Mouse (Mus musculus): ENCODE data around the gene Cadm1. TPM values are rescaled to one million over a fixed set of nuclear protein-coding genes. Genes with fewer than 3 reads are reported as not detected.

Gene Cadm1
- polyA plus RNA-seq, 1 experiment from 2014 or later: 41.3 TPM

DNA sequence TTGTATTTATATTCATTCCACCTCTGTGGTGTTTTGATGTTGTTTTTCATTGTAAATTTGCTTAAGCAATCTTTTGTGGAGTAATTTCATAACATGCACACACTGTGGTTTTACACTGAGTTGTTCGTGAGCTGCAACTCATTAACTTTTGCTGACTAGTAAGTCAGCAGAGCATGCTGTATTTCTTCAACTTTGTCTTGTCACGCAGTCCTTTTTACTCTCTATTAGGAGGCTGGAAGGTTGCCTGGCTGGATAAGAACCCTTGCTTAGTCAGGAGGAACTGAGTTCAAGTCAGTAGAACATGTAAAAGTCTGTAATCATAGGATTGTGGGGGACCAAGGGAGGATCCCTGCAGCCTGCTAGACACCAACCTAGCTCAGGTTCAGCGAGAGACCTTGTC lies 185.4 kb downstream of the Cadm1 start:
- Histone ChIP-seq H3K9me3 (replicated peaks; ENCODE audit: control insufficient read depth, low read length) (no peaks in the 10 kb centered on the region), H3K4me1 (ENCODE audit: control insufficient read depth, insufficient read depth, low read length) (no peaks in the 10 kb centered on the region), H3K36me3 (ENCODE audit: control insufficient read depth, insufficient read depth, low read length) (no peaks in the 10 kb centered on the region), H3K4me3 (replicated peaks; ENCODE audit: low read length) (no peak overlapping the region), H3K9ac (ENCODE audit: low read length) (no peak overlapping the region), H3K4me2 (ENCODE audit: low read depth, low read length) (no peak overlapping the region), H3K27me3 (ENCODE audit: control insufficient read depth, insufficient read depth, low read length) (no peaks in the 10 kb centered on the region), H3K27ac (ENCODE audit: low read length) (no peak overlapping the region)
- ATAC-seq (ENCODE audit: insufficient read depth, low FRiP score): no peak
- 72% methylated on average over 3 of the region's 3 CpGs for WGBS

DNA sequence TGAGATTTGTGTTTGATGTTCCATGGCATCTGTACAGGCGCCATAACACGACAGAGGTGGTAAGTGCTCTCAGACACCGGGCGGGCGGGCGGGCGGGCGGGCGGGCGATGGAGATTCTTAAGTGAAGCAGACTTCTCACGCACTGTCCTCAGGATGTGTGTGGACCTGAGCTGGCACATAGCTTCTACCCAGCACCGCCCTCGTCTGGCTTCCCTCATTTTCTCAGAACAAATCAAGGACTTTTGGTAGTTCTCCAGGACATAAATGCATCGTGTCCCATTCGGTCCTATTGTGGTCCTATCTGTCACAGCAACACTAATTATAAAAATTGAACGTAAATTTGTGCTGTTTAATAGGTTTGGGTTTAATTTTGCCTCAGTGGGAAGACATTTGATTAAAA lies 186.9 kb downstream of the Cadm1 start:
- 88% methylated on average over 16 of the region's 16 CpGs for WGBS
- Histone ChIP-seq H3K4me3 (replicated peaks; ENCODE audit: low read length) (no peak overlapping the region), H3K9ac (ENCODE audit: low read length) (no peak overlapping the region), H3K27ac (ENCODE audit: low read length) (no peak overlapping the region), H3K4me2 (ENCODE audit: low read depth, low read length) (no peak overlapping the region), H3K9me3 (replicated peaks; ENCODE audit: control insufficient read depth, low read length) (no peaks in the 10 kb centered on the region), H3K27me3 (ENCODE audit: control insufficient read depth, insufficient read depth, low read length) (no peaks in the 10 kb centered on the region), H3K4me1 (ENCODE audit: control insufficient read depth, insufficient read depth, low read length) (no peaks in the 10 kb centered on the region), H3K36me3 (ENCODE audit: control insufficient read depth, insufficient read depth, low read length) (no peaks in the 10 kb centered on the region)
- no peak for ATAC-seq (ENCODE audit: insufficient read depth, low FRiP score)

DNA sequence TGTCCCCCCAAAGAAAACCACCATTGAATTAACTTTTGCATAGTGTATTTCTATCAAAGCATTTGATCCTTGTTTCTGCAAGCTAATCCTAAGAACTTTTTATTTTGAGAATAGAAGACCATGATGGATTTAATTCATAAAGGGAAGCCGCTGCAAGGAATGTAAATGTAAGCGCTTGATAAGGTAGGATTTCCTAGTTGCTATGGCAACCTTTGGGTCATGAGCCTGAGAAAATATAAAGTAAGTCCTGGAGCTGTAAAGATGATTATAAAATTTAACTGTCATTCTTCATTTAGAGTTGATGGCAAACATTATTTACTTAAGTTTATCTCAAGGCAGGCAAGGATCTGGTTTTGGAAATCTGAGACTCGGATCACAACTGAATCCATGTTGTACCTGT lies 197.6 kb downstream of the Cadm1 start:
- no peak overlapping the region for H3K4me2 ChIP-seq (ENCODE audit: low read depth, low read length)
- H3K27me3 ChIP-seq (ENCODE audit: control insufficient read depth, insufficient read depth, low read length): no peaks in the 10 kb centered on the region
- H3K9me3 ChIP-seq (replicated peaks; ENCODE audit: control insufficient read depth, low read length): no peaks in the 10 kb centered on the region
- no peak overlapping the region for H3K9ac ChIP-seq (ENCODE audit: low read length)
- H3K4me3 ChIP-seq (replicated peaks; ENCODE audit: low read length): no peak overlapping the region
- no peak overlapping the region for H3K27ac ChIP-seq (ENCODE audit: low read length)
- WGBS: 47% methylated on average over 3 of the region's 3 CpGs
- H3K36me3 ChIP-seq (ENCODE audit: control insufficient read depth, insufficient read depth, low read length): no peaks in the 10 kb centered on the region
- no peak for ATAC-seq (ENCODE audit: insufficient read depth, low FRiP score)
- peaks cover 6% of the 10 kb centered on the region; the same call in 1 of the 2 replicates for H3K4me1 ChIP-seq (ENCODE audit: control insufficient read depth, insufficient read depth, low read length)

DNA sequence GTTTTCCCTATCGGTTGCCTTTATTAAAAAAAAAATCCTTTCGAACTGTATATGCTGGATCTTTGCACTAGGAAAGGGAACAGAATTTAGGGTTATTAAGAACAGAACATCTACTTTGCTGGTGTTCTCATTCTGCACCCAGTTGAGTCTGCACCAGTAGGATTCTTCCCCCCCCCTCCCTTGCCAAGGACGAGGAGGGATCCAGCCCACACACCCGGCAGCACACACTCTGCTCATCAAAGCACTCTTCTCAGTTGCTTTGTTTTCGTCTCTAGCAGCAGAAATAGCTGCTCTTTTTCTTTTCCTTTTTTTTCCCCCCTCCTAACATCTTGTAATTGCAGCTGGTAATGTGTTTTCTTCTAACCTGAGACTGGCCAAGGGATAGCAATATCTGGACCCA lies 198.9 kb downstream of the Cadm1 start:
- Histone ChIP-seq H3K36me3 (ENCODE audit: control insufficient read depth, insufficient read depth, low read length) (no peaks in the 10 kb centered on the region), H3K4me3 (replicated peaks; ENCODE audit: low read length) (no peak overlapping the region), H3K9ac (ENCODE audit: low read length) (no peak overlapping the region), H3K4me1 (ENCODE audit: control insufficient read depth, insufficient read depth, low read length) (0 out of 2 replicates have a peak, but pooled peaks cover 3% of the 10 kb centered on the region), H3K27me3 (ENCODE audit: control insufficient read depth, insufficient read depth, low read length) (no peaks in the 10 kb centered on the region), H3K9me3 (replicated peaks; ENCODE audit: control insufficient read depth, low read length) (no peaks in the 10 kb centered on the region), H3K4me2 (ENCODE audit: low read depth, low read length) (no peak overlapping the region), H3K27ac (ENCODE audit: low read length) (no peak overlapping the region)
- 57% methylated on average over 5 of the region's 5 CpGs for WGBS
- ATAC-seq (ENCODE audit: insufficient read depth, low FRiP score): no peak

DNA sequence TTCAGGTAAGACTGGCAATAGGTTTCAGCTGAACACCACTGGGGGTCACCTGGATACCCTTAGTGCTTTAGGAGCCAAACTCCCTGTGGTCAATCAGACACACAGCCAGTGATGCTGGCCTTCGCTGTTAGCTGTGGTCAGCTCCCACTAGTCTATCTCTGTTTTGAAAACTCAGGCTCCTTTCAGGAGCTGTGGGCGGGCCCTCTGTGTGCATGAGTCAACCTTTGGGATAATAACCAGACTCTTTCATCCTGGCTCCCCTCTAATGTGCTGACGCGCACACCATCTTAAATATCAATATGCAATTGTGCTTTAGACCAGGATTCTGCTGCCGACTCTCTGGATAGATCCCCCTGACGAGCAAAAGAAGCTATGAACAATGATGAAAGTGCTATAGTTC lies 200.3 kb downstream of the Cadm1 start:
- ATAC-seq (ENCODE audit: insufficient read depth, low FRiP score): no peak
- no peak overlapping the region for H3K27ac ChIP-seq (ENCODE audit: low read length)
- no peaks in the 10 kb centered on the region for H3K9me3 ChIP-seq (replicated peaks; ENCODE audit: control insufficient read depth, low read length)
- H3K36me3 ChIP-seq (ENCODE audit: control insufficient read depth, insufficient read depth, low read length): no peaks in the 10 kb centered on the region
- H3K4me1 ChIP-seq (ENCODE audit: control insufficient read depth, insufficient read depth, low read length): 0 out of 2 replicates have a peak, but pooled peaks cover 3% of the 10 kb centered on the region
- no peak overlapping the region for H3K4me2 ChIP-seq (ENCODE audit: low read depth, low read length)
- H3K4me3 ChIP-seq (replicated peaks; ENCODE audit: low read length): no peak overlapping the region
- 71% methylated on average over 6 of the region's 6 CpGs for WGBS
- no peak overlapping the region for H3K9ac ChIP-seq (ENCODE audit: low read length)
- H3K27me3 ChIP-seq (ENCODE audit: control insufficient read depth, insufficient read depth, low read length): no peaks in the 10 kb centered on the region

DNA sequence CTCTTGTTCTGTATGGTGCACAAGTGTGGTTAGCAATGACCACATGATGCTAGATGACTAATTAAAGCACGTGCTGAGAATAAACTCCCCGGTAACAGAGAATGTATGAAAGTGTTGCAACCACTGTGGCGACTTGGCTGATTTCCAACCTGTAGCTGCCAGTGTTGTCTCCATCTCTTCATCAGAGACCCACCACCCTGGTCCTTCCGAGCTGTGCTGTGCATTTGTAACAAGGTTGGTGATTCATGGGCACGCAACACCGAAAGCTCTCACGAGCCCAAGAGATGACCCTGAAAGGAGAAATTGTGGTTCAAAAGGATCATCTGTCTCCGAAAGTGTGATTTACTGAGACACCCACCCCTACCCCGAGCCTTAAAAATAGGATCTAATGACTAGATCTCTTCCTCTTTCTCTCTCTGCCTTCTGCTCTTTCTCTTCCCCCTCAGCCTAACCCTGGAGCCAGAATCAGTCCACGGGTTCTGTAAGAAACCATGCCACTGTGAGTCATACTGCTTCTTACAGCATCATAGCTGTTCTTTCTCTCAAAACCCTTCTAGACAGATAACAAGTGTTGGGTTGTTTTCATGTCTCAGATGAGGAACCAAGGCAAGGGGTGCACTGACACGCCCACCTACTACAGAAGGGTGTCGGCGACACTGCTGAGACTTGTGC lies 203.9 kb downstream of the Cadm1 start:
- 75% methylated on average over 13 of the region's 13 CpGs for WGBS
- Histone ChIP-seq H3K36me3 (ENCODE audit: control insufficient read depth, insufficient read depth, low read length) (no peaks in the 10 kb centered on the region), H3K4me2 (ENCODE audit: low read depth, low read length) (no peak overlapping the region), H3K27me3 (ENCODE audit: control insufficient read depth, insufficient read depth, low read length) (no peaks in the 10 kb centered on the region), H3K9ac (ENCODE audit: low read length) (no peak overlapping the region), H3K27ac (ENCODE audit: low read length) (no peak overlapping the region), H3K9me3 (replicated peaks; ENCODE audit: control insufficient read depth, low read length) (no peaks in the 10 kb centered on the region), H3K4me3 (replicated peaks; ENCODE audit: low read length) (no peak overlapping the region), H3K4me1 (ENCODE audit: control insufficient read depth, insufficient read depth, low read length) (no peaks in the 10 kb centered on the region)
- ATAC-seq (ENCODE audit: insufficient read depth, low FRiP score): no peak

DNA sequence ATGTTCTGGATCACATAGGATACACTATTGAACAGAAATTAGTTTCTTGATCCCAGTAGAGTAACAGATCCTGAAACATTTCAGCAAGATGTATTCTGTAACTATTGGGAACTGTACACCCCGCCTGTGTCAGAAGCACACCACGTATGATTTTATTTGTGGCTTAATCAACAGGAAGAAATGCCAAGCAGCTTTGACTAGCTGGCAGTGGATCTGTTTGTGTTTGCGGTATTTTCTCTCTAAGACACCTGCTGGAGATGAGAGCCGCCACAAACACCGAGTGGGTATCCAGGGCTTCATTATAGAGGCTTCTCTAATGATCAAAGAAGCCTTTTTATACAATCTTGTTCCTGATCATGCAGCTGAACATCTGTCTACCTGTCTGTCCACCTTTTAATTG lies 204.9 kb downstream of the Cadm1 start:
- ATAC-seq (ENCODE audit: insufficient read depth, low FRiP score): no peak
- H3K4me2 ChIP-seq (ENCODE audit: low read depth, low read length): no peak overlapping the region
- 87% methylated on average over 5 of the region's 5 CpGs for WGBS

DNA sequence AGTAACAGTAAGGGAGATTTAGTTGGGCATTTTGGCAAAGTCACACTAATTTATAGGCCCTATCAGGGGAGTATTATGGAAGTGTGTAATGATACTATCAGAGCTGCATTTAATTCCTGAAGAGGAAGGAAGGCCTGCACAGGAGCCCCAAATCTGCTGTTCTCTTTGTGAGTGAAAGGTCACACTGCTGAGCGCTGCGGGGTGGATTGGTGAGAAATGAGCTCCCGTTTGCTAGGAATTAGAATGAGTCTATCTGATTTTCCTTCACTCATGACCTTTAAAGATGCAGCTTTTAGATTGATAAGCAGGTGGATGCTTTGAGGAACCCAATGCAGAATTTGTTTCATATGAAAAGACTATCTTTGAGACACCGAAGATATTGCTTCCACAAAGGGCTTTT lies 208.8 kb downstream of the Cadm1 start:
- H3K9me3 ChIP-seq (replicated peaks; ENCODE audit: control insufficient read depth, low read length): no peaks in the 10 kb centered on the region
- H3K27ac ChIP-seq (ENCODE audit: low read length): no peak overlapping the region
- no peak for ATAC-seq (ENCODE audit: insufficient read depth, low FRiP score)
- no peak overlapping the region for H3K9ac ChIP-seq (ENCODE audit: low read length)
- H3K4me1 ChIP-seq (ENCODE audit: control insufficient read depth, insufficient read depth, low read length): no peaks in the 10 kb centered on the region
- no peaks in the 10 kb centered on the region for H3K27me3 ChIP-seq (ENCODE audit: control insufficient read depth, insufficient read depth, low read length)
- whole genome bisulfite sequencing: 69% methylated on average over 4 of the region's 4 CpGs
- H3K4me2 ChIP-seq (ENCODE audit: low read depth, low read length): no peak overlapping the region
- no peak overlapping the region for H3K4me3 ChIP-seq (replicated peaks; ENCODE audit: low read length)
- no peaks in the 10 kb centered on the region for H3K36me3 ChIP-seq (ENCODE audit: control insufficient read depth, insufficient read depth, low read length)

More for the DNA sequence above, 204.9 kb downstream of the Cadm1 start:
- Histone ChIP-seq H3K4me1 (ENCODE audit: control insufficient read depth, insufficient read depth, low read length) (no peaks in the 10 kb centered on the region), H3K9ac (ENCODE audit: low read length) (no peak overlapping the region), H3K36me3 (ENCODE audit: control insufficient read depth, insufficient read depth, low read length) (no peaks in the 10 kb centered on the region), H3K9me3 (replicated peaks; ENCODE audit: control insufficient read depth, low read length) (no peaks in the 10 kb centered on the region), H3K27ac (ENCODE audit: low read length) (no peak overlapping the region), H3K4me3 (replicated peaks; ENCODE audit: low read length) (no peak overlapping the region), H3K27me3 (ENCODE audit: control insufficient read depth, insufficient read depth, low read length) (no peaks in the 10 kb centered on the region)

DNA sequence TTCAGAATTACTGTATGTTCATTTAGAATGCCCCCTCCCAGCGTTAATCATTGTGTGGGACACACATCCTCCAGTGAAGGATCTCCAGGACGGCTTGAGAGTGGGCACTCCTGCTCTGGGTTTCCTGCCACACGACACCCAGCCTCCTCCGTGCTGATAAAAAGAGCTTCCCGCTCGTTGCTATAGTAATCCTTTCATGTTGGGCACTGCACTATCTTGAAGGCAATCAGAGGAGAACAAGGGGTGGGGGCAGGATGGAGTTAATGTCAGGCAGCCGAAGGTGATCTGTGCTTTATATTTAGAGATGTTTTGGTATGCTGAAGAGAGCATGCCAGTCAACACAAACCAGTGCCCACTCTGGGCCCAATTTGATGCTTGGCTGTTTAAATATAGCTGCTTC lies 209.3 kb downstream of the Cadm1 start:
- Histone ChIP-seq H3K4me1 (ENCODE audit: control insufficient read depth, insufficient read depth, low read length) (no peaks in the 10 kb centered on the region), H3K27ac (ENCODE audit: low read length) (no peak overlapping the region), H3K9me3 (replicated peaks; ENCODE audit: control insufficient read depth, low read length) (no peaks in the 10 kb centered on the region), H3K36me3 (ENCODE audit: control insufficient read depth, insufficient read depth, low read length) (no peaks in the 10 kb centered on the region), H3K4me3 (replicated peaks; ENCODE audit: low read length) (no peak overlapping the region), H3K27me3 (ENCODE audit: control insufficient read depth, insufficient read depth, low read length) (no peaks in the 10 kb centered on the region), H3K9ac (ENCODE audit: low read length) (no peak overlapping the region), H3K4me2 (ENCODE audit: low read depth, low read length) (no peak overlapping the region)
- no peak for ATAC-seq (ENCODE audit: insufficient read depth, low FRiP score)
- 39% methylated on average over 7 of the region's 7 CpGs for WGBS

All from stomach, embryonic 16.5 days (tissue).